Mouse (Mus musculus) midbrain, embryonic 13.5 days (tissue): ENCODE measurements around the gene Nfkbil1. TPM values are rescaled to one million over a fixed set of nuclear protein-coding genes. Genes with fewer than 3 reads are reported as not detected.

Experiments used
- ATAC-seq: fragments of 200-750 bp; cut with Nextera tagmentation; 2 replicates; pipeline ENCODE4 v1.8.0; 2017; ENCODE audit warnings: mild to moderate bottlenecking, moderate TSS enrichment, moderate library complexity
- H3K27ac ChIP-seq: fragments of 300-500 bp; sonication (generic); 2 replicates; pipeline ENCODE4 v1.5.1; 2015; ENCODE audit warnings: inconsistent platforms, mild to moderate bottlenecking, moderate library complexity
- H3K27me3 ChIP-seq: fragments of 300-500 bp; sonication (generic); 2 replicates; pipeline ENCODE4 v1.6.1; 2015; ENCODE audit warnings: mild to moderate bottlenecking, inconsistent platforms
- H3K36me3 ChIP-seq: fragments of 300-500 bp; sonication (generic); 2 replicates; pipeline ENCODE4 v1.6.1; 2015; ENCODE audit warnings: mild to moderate bottlenecking, inconsistent platforms
- H3K4me1 ChIP-seq: fragments of 300-500 bp; sonication (generic); replicated peaks from 2 replicates; pipeline ENCODE4 v1.6.1; 2015; ENCODE audit warnings: inconsistent platforms
- H3K4me2 ChIP-seq: fragments of 300-500 bp; sonication (generic); replicated peaks from 2 replicates; pipeline ENCODE4 v1.6.1; 2015; ENCODE audit warnings: moderate library complexity, mild to moderate bottlenecking, inconsistent platforms
- H3K4me3 ChIP-seq: fragments of 300-500 bp; sonication (generic); replicated peaks from 2 replicates; pipeline ENCODE4 v1.5.1; 2015; ENCODE audit warnings: mild to moderate bottlenecking, inconsistent platforms
- H3K9ac ChIP-seq: fragments of 300-500 bp; sonication (generic); replicated peaks from 2 replicates; pipeline ENCODE4 v1.6.1; 2015; ENCODE audit warnings: mild to moderate bottlenecking, inconsistent platforms
- H3K9me3 ChIP-seq: fragments of 300-500 bp; sonication (generic); 2 replicates; pipeline ENCODE4 v1.6.1; 2016; ENCODE audit warnings: mild to moderate bottlenecking, inconsistent platforms
- WGBS: fragments of 180-500 bp; shearing (Covaris S2); methylation state at CpG from one replicate; pipeline ENCODE4 v1.1.7; 2015; 5-methylcytosine and 5-hydroxymethylcytosine counted together
- polyA plus RNA-seq: library from polyadenylated mRNA; unstranded; fragments of >200 nt; fragmentation: Nextera tagmentation; extraction: Ambion mirVana; gene quantifications from 2 replicates; pipeline ENCODE4 v1.2.1, GENCODE M21; 2015

Nfkbil1 gene
- polyA plus RNA-seq, 1 experiment from 2014 or later, result 11.0 TPM

GRCm38 (mm10) chr17:35231022-35231421 lies 4.6 kb downstream of the Nfkbil1 start:
- no peak overlapping the region for H3K9ac ChIP-seq
- no peak for ATAC-seq
- H3K4me3 ChIP-seq, result no peak overlapping the region
- peaks cover 49% of the 10 kb centered on the region for H3K36me3 ChIP-seq
- WGBS, result 95% methylated on average over 10 of the region's 10 CpGs
- H3K4me2 ChIP-seq, result no peak overlapping the region
- H3K9me3 ChIP-seq, result no peaks in the 10 kb centered on the region
- no peak overlapping the region for H3K27ac ChIP-seq
- H3K4me1 ChIP-seq, result peaks cover 21% of the 10 kb centered on the region
- H3K27me3 ChIP-seq, result no peaks in the 10 kb centered on the region

GRCm38 (mm10) chr17:35226561-35227046 lies 9.0 kb downstream of the Nfkbil1 start:
- H3K27me3 ChIP-seq, result no peaks in the 10 kb centered on the region
- WGBS, result 89% methylated on average over 14 of the region's 14 CpGs

GRCm38 (mm10) chr17:35225456-35225855 lies 10.1 kb downstream of the Nfkbil1 start:
- peaks cover 63% of the 10 kb centered on the region for H3K36me3 ChIP-seq
- no peak overlapping the region for H3K27ac ChIP-seq
- 97% methylated on average over 5 of the region's 5 CpGs for WGBS
- H3K27me3 ChIP-seq, result no peaks in the 10 kb centered on the region
- no peak overlapping the region for H3K4me2 ChIP-seq
- no peak overlapping the region for H3K4me3 ChIP-seq
- H3K4me1 ChIP-seq, result no peaks in the 10 kb centered on the region
- no peaks in the 10 kb centered on the region for H3K9me3 ChIP-seq
- H3K9ac ChIP-seq, result no peak overlapping the region
- ATAC-seq, result no peak

More at GRCm38 (mm10) chr17:35226561-35227046, 9.0 kb downstream of the Nfkbil1 start:
- H3K4me3 ChIP-seq, result no peak overlapping the region
- peaks cover under 1% of the 10 kb centered on the region; the same call in 1 of the 2 replicates for H3K4me1 ChIP-seq
- no peak overlapping the region for H3K27ac ChIP-seq
- peaks cover 62% of the 10 kb centered on the region for H3K36me3 ChIP-seq
- H3K9ac ChIP-seq, result no peak overlapping the region
- no peak for ATAC-seq
- no peaks in the 10 kb centered on the region for H3K9me3 ChIP-seq
- no peak overlapping the region for H3K4me2 ChIP-seq

- 93% methylated on average over 4 of the region's 4 CpGs for WGBS
- H3K27ac ChIP-seq, result no peak overlapping the region
- no peak overlapping the region for H3K4me3 ChIP-seq
- no peaks in the 10 kb centered on the region for H3K27me3 ChIP-seq
- H3K36me3 ChIP-seq, result peaks cover 64% of the 10 kb centered on the region
- no peak overlapping the region for H3K9ac ChIP-seq
- H3K9me3 ChIP-seq, result no peaks in the 10 kb centered on the region
- no peak overlapping the region for H3K4me2 ChIP-seq
- no peaks in the 10 kb centered on the region for H3K4me1 ChIP-seq
- no peak for ATAC-seq
Measured at GRCm38 (mm10) chr17:35224641-35225040, 11.0 kb downstream of the Nfkbil1 start.

- Histone ChIP-seq H3K36me3 (peaks cover 51% of the 10 kb centered on the region), H3K9ac (no peak overlapping the region), H3K4me1 (no peaks in the 10 kb centered on the region), H3K9me3 (no peaks in the 10 kb centered on the region), H3K4me2 (no peak overlapping the region), H3K4me3 (no peak overlapping the region), H3K27ac (no peak overlapping the region), H3K27me3 (no peaks in the 10 kb centered on the region)
- no peak for ATAC-seq
- WGBS, result 80% methylated on average over 6 of the region's 6 CpGs
Measured at GRCm38 (mm10) chr17:35222299-35222698, 13.3 kb downstream of the Nfkbil1 start.

- Histone ChIP-seq H3K4me3 (no peak within 1 kb of the TSS), H3K9me3 (no peaks in the 10 kb centered on the region), H3K4me2 (no peak within 1 kb of the TSS), H3K4me1 (no peaks in the 10 kb centered on the region), H3K27me3 (no peaks in the 10 kb centered on the region), H3K27ac (no peak within 1 kb of the TSS), H3K9ac (0 out of 2 replicates have a peak within 1 kb of the TSS, but pooled peaks have one; percentile 14), H3K36me3 (peaks cover 44% of the 10 kb centered on the region)
- 84% methylated on average over 28 of the region's 28 CpGs for WGBS
- peak; percentile 30; the same call in 1 of the 2 replicates for ATAC-seq
Measured at GRCm38 (mm10) chr17:35220156-35220952, 15.2 kb downstream of the Nfkbil1 start, which contains the start of gene Gm16181. Gene Gm16181 (plus strand): TSS chr17:35220834.

- no peak overlapping the region for H3K27ac ChIP-seq
- H3K36me3 ChIP-seq, result peaks cover 37% of the 10 kb centered on the region
- no peaks in the 10 kb centered on the region for H3K9me3 ChIP-seq
- H3K4me3 ChIP-seq, result no peak overlapping the region
- WGBS, result 93% methylated on average over 6 of the region's 6 CpGs
- H3K4me1 ChIP-seq, result no peaks in the 10 kb centered on the region
- no peak for ATAC-seq
- H3K27me3 ChIP-seq, result no peaks in the 10 kb centered on the region
- no peak overlapping the region for H3K4me2 ChIP-seq
- no peak overlapping the region for H3K9ac ChIP-seq
Measured at GRCm38 (mm10) chr17:35219601-35220041, 16.0 kb downstream of the Nfkbil1 start.

- no peak overlapping the region for H3K27ac ChIP-seq
- WGBS, result 89% methylated on average over 18 of the region's 18 CpGs
- H3K4me1 ChIP-seq, result no peaks in the 10 kb centered on the region
- H3K9ac ChIP-seq, result no peak overlapping the region
- H3K4me3 ChIP-seq, result no peak overlapping the region
- H3K27me3 ChIP-seq, result no peaks in the 10 kb centered on the region
- no peak overlapping the region for H3K4me2 ChIP-seq
- H3K9me3 ChIP-seq, result no peaks in the 10 kb centered on the region
- ATAC-seq, result no peak
- H3K36me3 ChIP-seq, result peaks cover 37% of the 10 kb centered on the region
Measured at GRCm38 (mm10) chr17:35218516-35219193, 16.9 kb downstream of the Nfkbil1 start.

GRCm38 (mm10) chr17:35213071-35213470 lies 22.5 kb downstream of the Nfkbil1 start:
- Histone ChIP-seq H3K4me2 (no peak overlapping the region), H3K36me3 (no peaks in the 10 kb centered on the region), H3K27me3 (no peaks in the 10 kb centered on the region), H3K4me3 (no peak overlapping the region), H3K4me1 (no peaks in the 10 kb centered on the region), H3K9me3 (no peaks in the 10 kb centered on the region), H3K27ac (no peak overlapping the region), H3K9ac (no peak overlapping the region)
- WGBS, result 92% methylated on average over 5 of the region's 5 CpGs
- no peak for ATAC-seq

GRCm38 (mm10) chr17:35210593-35210992 lies 25.0 kb downstream of the Nfkbil1 start:
- Histone ChIP-seq H3K27me3 (no peaks in the 10 kb centered on the region), H3K4me1 (no peaks in the 10 kb centered on the region), H3K36me3 (no peaks in the 10 kb centered on the region), H3K4me3 (no peak overlapping the region), H3K27ac (no peak overlapping the region), H3K9ac (no peak overlapping the region), H3K4me2 (no peak overlapping the region), H3K9me3 (no peaks in the 10 kb centered on the region)
- 84% methylated on average over 3 of the region's 3 CpGs for WGBS
- no peak for ATAC-seq

- H3K27ac ChIP-seq, result no peak overlapping the region
- no peak overlapping the region for H3K4me2 ChIP-seq
- no peak for ATAC-seq
- WGBS, result 70% methylated on average over 12 of the region's 12 CpGs
- H3K9me3 ChIP-seq, result no peaks in the 10 kb centered on the region
- no peaks in the 10 kb centered on the region for H3K36me3 ChIP-seq
- peaks cover 5% of the 10 kb centered on the region; the same call in 1 of the 2 replicates for H3K27me3 ChIP-seq
- no peak overlapping the region for H3K9ac ChIP-seq
- no peaks in the 10 kb centered on the region for H3K4me1 ChIP-seq
- no peak overlapping the region for H3K4me3 ChIP-seq
Measured at GRCm38 (mm10) chr17:35209785-35210535, 25.6 kb downstream of the Nfkbil1 start.
